18 mouse cellular contexts compared by ENCODE assay signal in genomic region chr9:21733989-21734388, GRCm38 (mm10).
"Had no signal": no experiment of that assay in that cellular context is flagged by ENCODE, and none has a peak within 500 bp of the region (broad histone marks: within the 10 kb centered on the region; RNA-seq: fewer than 3 reads in every experiment).

No protein-coding gene starts in this region.

- H3K4me3 ChIP-seq: liver, embryonic 15.5 days; lung, embryonic 15.5 days; midbrain, embryonic 12.5 days; myocyte; neural tube, embryonic 13.5 days had no signal

- DNase-seq: liver, postnatal 0 days; lung, adult 2 months; lung, postnatal 14 days; lung, postnatal 36 days; midbrain, embryonic 14.5 days; right cerebral cortex, postnatal 14 days; thymus, adult 2 months; thymus, postnatal 25 days; thymus, postnatal 4 days had no signal

- H3K9me3 ChIP-seq: liver, embryonic 15.5 days; lung, embryonic 15.5 days; megakaryocyte, embryonic 14.5 days; midbrain, embryonic 12.5 days; neural tube, embryonic 13.5 days had no signal

- ATAC-seq: liver, postnatal 0 days; lung, postnatal 0 days; midbrain, embryonic 16.5 days had no signal

- H3K27me3 ChIP-seq: liver, embryonic 15.5 days; lung, embryonic 15.5 days; megakaryocyte, embryonic 14.5 days; midbrain, embryonic 12.5 days; neural tube, embryonic 13.5 days had no signal

- H3K9ac ChIP-seq: liver, embryonic 15.5 days; liver, postnatal 0 days; lung, embryonic 15.5 days; midbrain, embryonic 12.5 days; neural tube, embryonic 13.5 days had no signal

- H3K4me2 ChIP-seq: liver, embryonic 15.5 days; lung, embryonic 15.5 days; midbrain, embryonic 12.5 days; neural tube, embryonic 13.5 days had no signal

- H3K4me1 ChIP-seq: midbrain, embryonic 12.5 days had no signal

- H3K27ac ChIP-seq: liver, embryonic 15.5 days; lung, embryonic 15.5 days; macrophage; midbrain, embryonic 12.5 days; neural tube, embryonic 13.5 days had no signal
